Mouse (Mus musculus): ENCODE results near the gene Gin1. TPM values are rescaled to one million over a fixed set of nuclear protein-coding genes. Genes with fewer than 3 reads are reported as not detected.
A peak's percentile ranks its signal among the peaks of the same experiment; 100 is the strongest.
"Not testable (repeated sequence)": the region's sequence is repeated elsewhere in the genome, so short reads cannot be mapped to it uniquely, and the experiment has no call there.

Gene Gin1
- polyA plus RNA-seq, 1 experiment from 2014 or later = 14.0 TPM

DNA sequence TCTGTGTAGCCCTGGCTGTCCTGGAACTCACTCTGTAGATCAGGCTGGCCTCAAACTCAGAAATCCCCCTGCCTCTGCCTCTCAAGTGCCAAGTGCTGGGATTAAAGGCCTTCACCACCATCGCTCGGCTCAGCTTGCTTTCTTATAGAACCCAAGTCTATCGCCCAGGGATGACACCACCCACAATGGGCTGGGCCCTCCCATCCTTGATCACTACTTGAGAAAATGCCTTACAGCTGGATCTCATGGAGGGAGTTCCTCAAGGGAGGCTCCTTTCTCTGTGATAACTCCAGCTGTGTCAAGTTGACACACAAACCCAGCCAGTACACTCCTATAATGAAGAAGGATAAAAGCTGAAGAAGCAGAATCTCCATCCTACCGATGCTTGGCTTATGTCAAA lies 4.3 kb upstream of the Gin1 start:
- H3K36me3 ChIP-seq; H3K9ac ChIP-seq; ATAC-seq (ENCODE audit: extremely low read depth, insufficient number of reproducible peaks, low FRiP score, low TSS enrichment); H3K4me3 ChIP-seq; H3K27me3 ChIP-seq (replicated peaks); H3K27ac ChIP-seq (replicated peaks); H3K4me2 ChIP-seq; H3K9me3 ChIP-seq: not testable (repeated sequence)
- 71% methylated on average over 4 of the region's 4 CpGs for WGBS
- peaks cover 29% of the 10 kb centered on the region for H3K4me1 ChIP-seq

DNA sequence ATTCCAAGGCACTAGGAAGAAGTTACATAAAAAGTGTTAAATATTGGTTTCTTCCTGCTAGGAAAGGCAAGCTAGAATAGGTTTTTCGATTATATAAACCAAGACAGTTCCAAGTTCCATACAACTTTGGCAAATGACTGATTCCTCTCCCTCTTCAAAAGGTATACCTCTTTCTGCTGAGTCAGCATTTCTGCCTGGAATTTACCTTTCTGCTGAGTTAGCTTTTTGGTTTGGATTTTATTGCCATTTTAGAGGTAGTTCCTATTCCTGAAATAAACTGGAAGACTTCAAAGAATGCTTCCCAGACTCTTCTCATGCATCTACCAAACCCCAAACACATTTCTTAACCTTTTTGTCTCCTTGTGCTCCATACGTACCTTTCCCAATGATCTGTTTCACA lies 1.9 kb upstream of the Gin1 start:
- H3K4me3 ChIP-seq = peak overlapping the region; percentile 90
- H3K36me3 ChIP-seq = peaks cover 6% of the 10 kb centered on the region; the same call in 1 of the 2 replicates
- no peak overlapping the region for H3K27ac ChIP-seq (replicated peaks)
- H3K27me3 ChIP-seq (replicated peaks) = no peaks in the 10 kb centered on the region
- H3K4me2 ChIP-seq = peak overlapping the region; percentile 71
- peaks cover 31% of the 10 kb centered on the region for H3K4me1 ChIP-seq
- 68% methylated on average over 2 of the region's 2 CpGs for WGBS
- no peaks in the 10 kb centered on the region for H3K9me3 ChIP-seq
- ATAC-seq (ENCODE audit: extremely low read depth, insufficient number of reproducible peaks, low FRiP score, low TSS enrichment) = no peak
- peak overlapping the region; percentile 4; the same call in 1 of the 2 replicates for H3K9ac ChIP-seq

DNA sequence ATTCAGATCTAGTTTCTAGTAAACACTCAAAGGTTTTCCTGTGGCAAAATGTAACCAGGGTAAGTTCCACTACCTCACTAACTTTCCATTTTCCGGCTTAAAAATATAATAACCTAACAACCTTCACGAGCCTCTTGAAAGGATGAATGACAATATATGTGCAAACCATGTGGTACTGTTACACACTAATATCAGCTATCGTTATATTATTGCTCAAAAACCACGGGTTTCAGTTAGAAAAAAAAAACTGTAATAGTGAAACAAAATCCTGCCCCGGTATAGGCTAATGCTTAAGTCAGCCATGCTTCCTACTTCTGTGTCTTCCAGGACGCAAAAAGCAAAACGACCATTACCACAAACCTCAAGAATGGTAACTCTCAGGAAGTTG lies 1.1 kb upstream of the Gin1 start:
- peaks cover 31% of the 10 kb centered on the region for H3K4me1 ChIP-seq
- peak overlapping the region; percentile 95 for H3K9ac ChIP-seq
- H3K27me3 ChIP-seq (replicated peaks) = no peaks in the 10 kb centered on the region
- ATAC-seq (ENCODE audit: extremely low read depth, insufficient number of reproducible peaks, low FRiP score, low TSS enrichment) = no peak
- WGBS = 8% methylated on average over 7 of the region's 7 CpGs
- peak overlapping the region; percentile 94 for H3K27ac ChIP-seq (replicated peaks)
- H3K36me3 ChIP-seq = peaks cover 3% of the 10 kb centered on the region; the same call in 1 of the 2 replicates
- H3K9me3 ChIP-seq = no peaks in the 10 kb centered on the region
- H3K4me2 ChIP-seq = peak overlapping the region; percentile 71
- H3K4me3 ChIP-seq = peak overlapping the region; percentile 90

DNA sequence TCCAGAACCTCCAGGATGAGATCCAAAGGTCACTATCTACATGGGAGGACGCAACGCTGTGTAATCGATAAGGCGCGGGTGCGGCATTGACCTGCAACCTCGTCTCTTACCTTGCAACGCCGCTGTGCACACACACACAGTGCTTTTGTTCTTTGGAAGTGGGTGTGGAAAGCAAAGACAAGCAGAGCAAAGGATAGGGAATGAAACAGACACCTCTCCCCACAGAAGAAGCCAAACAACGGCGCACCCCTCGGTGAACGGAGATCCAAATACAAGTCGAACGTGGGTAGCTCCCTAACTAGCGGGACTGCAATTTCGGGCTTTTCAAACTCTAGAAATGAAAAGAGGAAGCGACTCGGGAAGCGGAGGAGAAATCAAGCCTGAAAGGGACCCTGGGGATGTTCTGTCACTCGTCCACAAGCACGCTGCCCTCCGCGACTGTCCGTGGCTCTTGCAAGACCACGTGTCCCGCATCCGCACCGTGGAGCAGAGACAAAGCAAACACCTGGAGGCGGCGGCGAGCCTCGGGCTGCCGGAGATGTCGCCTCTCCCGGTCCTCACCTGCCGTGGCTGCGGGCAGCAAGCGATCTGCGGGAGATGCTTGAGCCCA lies 573 bp upstream of the Gin1 start:
- Histone ChIP-seq H3K9me3 (no peaks in the 10 kb centered on the region), H3K36me3 (no peaks in the 10 kb centered on the region), H3K27me3 (replicated peaks) (no peaks in the 10 kb centered on the region), H3K27ac (replicated peaks) (peak overlapping the region; percentile 94), H3K9ac (peak overlapping the region; percentile 95), H3K4me3 (peak overlapping the region; percentile 90), H3K4me2 (peak overlapping the region; percentile 71), H3K4me1 (peaks cover 31% of the 10 kb centered on the region)
- ATAC-seq (ENCODE audit: extremely low read depth, insufficient number of reproducible peaks, low FRiP score, low TSS enrichment) = peak; percentile 28; the same call in 1 of the 2 replicates
- WGBS = under 1% methylated on average over 40 of the region's 40 CpGs

DNA sequence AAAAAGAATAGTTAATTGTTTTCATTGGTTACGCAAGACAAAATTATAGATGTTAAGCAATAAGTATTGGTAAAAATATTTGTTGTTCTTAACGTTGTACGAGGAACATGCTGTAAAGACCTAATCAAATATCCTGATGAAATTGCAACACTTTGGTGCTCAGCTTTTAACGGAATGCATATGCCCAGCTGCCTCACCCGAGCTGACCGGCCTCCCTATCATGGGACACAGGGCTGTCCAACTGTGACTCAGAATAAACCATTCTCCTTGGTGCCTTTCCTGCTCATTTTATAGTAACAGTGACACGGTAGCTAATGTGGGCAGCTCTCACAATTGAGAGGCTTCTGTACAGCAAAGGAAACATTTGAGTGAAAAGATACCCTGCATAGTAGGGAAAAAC lies 1.1 kb downstream of the Gin1 start:
- Histone ChIP-seq H3K9me3 (no peaks in the 10 kb centered on the region), H3K27ac (replicated peaks) (peak overlapping the region; percentile 53; the same call in 1 of the 2 replicates), H3K4me1 (peaks cover 28% of the 10 kb centered on the region), H3K36me3 (peaks cover 5% of the 10 kb centered on the region; the same call in 1 of the 2 replicates), H3K9ac (peak overlapping the region; percentile 62; the same call in 1 of the 2 replicates), H3K4me2 (peak overlapping the region; percentile 71), H3K27me3 (replicated peaks) (no peaks in the 10 kb centered on the region), H3K4me3 (peak overlapping the region; percentile 90)
- no peak for ATAC-seq (ENCODE audit: extremely low read depth, insufficient number of reproducible peaks, low FRiP score, low TSS enrichment)
- 49% methylated on average over 7 of the region's 7 CpGs for WGBS

DNA sequence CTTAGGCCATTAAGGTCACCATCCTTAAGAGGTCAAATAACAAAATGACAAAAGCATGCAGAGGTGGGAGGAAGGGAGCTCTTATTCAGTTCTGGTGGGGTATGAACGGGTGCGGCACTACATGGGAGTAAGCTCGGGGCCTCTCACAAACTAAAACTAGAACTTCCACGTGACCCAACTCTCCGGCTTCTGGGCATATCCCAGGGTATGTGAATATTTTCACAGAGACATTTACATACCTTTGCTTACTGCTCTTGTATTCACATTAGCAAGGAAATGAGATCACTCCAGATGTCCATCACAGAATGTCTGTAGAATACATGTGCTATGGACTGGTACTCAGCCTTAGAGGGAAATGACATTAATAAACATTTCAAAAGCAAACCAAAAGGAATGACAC lies 1.8 kb downstream of the Gin1 start:
- no peak for ATAC-seq (ENCODE audit: extremely low read depth, insufficient number of reproducible peaks, low FRiP score, low TSS enrichment)
- 90% methylated on average over 5 of the region's 5 CpGs for WGBS
- H3K9ac ChIP-seq = no peak overlapping the region
- H3K4me2 ChIP-seq = peak overlapping the region; percentile 71; the same call in 1 of the 2 replicates
- H3K4me3 ChIP-seq = no peak overlapping the region
- H3K36me3 ChIP-seq = peaks cover 11% of the 10 kb centered on the region; the same call in 1 of the 2 replicates
- H3K27me3 ChIP-seq (replicated peaks) = no peaks in the 10 kb centered on the region
- H3K9me3 ChIP-seq = no peaks in the 10 kb centered on the region
- H3K4me1 ChIP-seq = peaks cover 28% of the 10 kb centered on the region
- H3K27ac ChIP-seq (replicated peaks) = no peak overlapping the region

DNA sequence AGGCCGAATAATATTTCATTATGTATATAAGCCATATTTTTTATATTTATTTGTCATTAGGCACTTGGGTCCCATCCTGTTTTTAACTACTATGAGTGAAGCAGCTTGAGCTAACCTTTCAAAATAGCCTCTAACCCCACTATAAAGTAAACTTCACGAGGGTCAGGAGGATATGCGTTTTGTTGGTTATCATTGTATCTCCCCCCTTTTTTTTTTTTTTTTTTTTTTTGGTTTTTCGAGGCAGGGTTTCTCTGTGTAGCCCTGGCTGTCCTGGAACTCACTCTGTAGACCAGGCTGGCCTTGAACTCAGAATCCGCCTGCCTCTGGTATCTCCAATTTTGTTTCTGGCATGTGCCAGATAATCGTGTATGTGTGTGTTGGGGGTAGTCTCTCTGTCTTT lies 3.4 kb downstream of the Gin1 start:
- H3K4me1 ChIP-seq = peaks cover 14% of the 10 kb centered on the region
- H3K36me3 ChIP-seq = peaks cover 16% of the 10 kb centered on the region; the same call in 1 of the 2 replicates
- no peaks in the 10 kb centered on the region for H3K9me3 ChIP-seq
- H3K4me2 ChIP-seq = no peak overlapping the region
- H3K9ac ChIP-seq = no peak overlapping the region
- H3K4me3 ChIP-seq = no peak overlapping the region
- WGBS = 86% methylated on average over 6 of the region's 6 CpGs
- no peak overlapping the region for H3K27ac ChIP-seq (replicated peaks)
- ATAC-seq (ENCODE audit: extremely low read depth, insufficient number of reproducible peaks, low FRiP score, low TSS enrichment) = no peak
- no peaks in the 10 kb centered on the region for H3K27me3 ChIP-seq (replicated peaks)

DNA sequence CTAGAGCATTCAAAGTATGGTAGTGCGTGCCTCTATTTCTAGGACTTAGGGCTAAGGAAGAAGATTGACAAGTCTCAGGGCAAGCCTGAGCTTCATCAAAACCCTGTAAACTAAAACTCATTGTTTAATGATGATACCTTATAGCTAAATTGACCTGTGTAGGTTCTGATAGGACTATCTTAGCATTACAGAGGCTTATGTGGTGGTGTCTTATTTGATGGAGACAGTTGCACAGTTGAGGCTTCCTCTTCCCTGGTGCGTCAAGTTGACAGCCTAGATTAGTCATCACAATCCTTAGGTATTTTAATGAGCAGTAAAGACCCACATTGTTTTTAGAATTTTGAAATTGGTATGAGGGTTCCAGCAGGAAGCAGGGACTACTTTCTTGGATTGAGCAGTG lies 4.0 kb downstream of the Gin1 start:
- no peak for ATAC-seq (ENCODE audit: extremely low read depth, insufficient number of reproducible peaks, low FRiP score, low TSS enrichment)
- Histone ChIP-seq H3K4me2 (no peak overlapping the region), H3K27me3 (replicated peaks) (no peaks in the 10 kb centered on the region), H3K9ac (no peak overlapping the region), H3K27ac (replicated peaks) (no peak overlapping the region), H3K4me1 (peaks cover 9% of the 10 kb centered on the region), H3K4me3 (no peak overlapping the region), H3K9me3 (no peaks in the 10 kb centered on the region), H3K36me3 (peaks cover 16% of the 10 kb centered on the region; the same call in 1 of the 2 replicates)
- 94% methylated on average over 2 of the region's 2 CpGs for WGBS

DNA sequence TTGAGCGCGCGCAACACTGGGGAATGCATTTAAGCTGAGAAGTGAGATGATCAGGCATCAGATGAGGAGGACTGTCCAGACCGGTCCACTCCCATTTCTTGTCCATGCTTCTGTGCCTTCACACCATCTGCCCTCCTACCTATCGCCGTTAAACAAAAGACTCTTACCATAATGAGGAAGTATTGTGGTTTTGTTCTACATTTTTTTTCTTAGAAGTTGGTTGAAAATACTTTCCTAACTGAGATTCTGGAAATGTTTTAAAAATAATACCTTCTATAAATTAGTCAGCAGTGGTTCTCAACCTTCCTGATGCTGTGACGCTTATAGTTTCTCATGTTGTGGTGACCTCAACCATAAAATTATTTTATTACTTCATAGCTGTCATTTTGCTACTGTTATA lies 11.7 kb downstream of the Gin1 start:
- H3K27ac ChIP-seq (replicated peaks) = no peak overlapping the region
- no peak overlapping the region for H3K9ac ChIP-seq
- H3K4me2 ChIP-seq = no peak overlapping the region
- peaks cover 13% of the 10 kb centered on the region for H3K36me3 ChIP-seq
- no peak for ATAC-seq (ENCODE audit: extremely low read depth, insufficient number of reproducible peaks, low FRiP score, low TSS enrichment)
- H3K4me1 ChIP-seq = no peaks in the 10 kb centered on the region
- 94% methylated on average over 7 of the region's 7 CpGs for WGBS
- no peaks in the 10 kb centered on the region for H3K9me3 ChIP-seq
- H3K4me3 ChIP-seq = no peak overlapping the region
- no peaks in the 10 kb centered on the region for H3K27me3 ChIP-seq (replicated peaks)

DNA sequence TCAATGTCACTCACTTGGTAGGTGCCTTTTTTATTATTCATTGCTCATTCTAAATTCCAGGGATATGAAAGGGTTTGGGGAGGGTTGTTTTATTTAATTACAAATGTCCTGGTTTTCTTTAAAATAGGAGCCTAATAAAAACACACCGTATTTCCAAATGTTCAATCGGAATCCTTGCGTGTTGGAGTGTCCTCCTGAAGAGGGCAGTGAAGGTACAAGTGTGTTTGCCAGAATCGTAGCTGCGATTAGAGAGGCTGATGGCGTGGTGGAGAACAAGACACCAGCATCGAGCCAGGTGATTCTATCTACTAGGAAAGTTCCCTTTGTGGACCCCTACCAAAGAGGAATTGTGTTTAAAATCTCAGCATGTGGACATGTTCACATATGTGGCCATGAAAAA lies 15.0 kb downstream of the Gin1 start:
- peaks cover 11% of the 10 kb centered on the region for H3K4me1 ChIP-seq
- no peaks in the 10 kb centered on the region for H3K27me3 ChIP-seq (replicated peaks)
- no peak overlapping the region for H3K27ac ChIP-seq (replicated peaks)
- no peak overlapping the region for H3K9ac ChIP-seq
- peaks cover 7% of the 10 kb centered on the region for H3K36me3 ChIP-seq
- WGBS = 62% methylated on average over 7 of the region's 7 CpGs
- no peak overlapping the region for H3K4me3 ChIP-seq
- no peak for ATAC-seq (ENCODE audit: extremely low read depth, insufficient number of reproducible peaks, low FRiP score, low TSS enrichment)
- no peak overlapping the region for H3K4me2 ChIP-seq
- H3K9me3 ChIP-seq = no peaks in the 10 kb centered on the region

DNA sequence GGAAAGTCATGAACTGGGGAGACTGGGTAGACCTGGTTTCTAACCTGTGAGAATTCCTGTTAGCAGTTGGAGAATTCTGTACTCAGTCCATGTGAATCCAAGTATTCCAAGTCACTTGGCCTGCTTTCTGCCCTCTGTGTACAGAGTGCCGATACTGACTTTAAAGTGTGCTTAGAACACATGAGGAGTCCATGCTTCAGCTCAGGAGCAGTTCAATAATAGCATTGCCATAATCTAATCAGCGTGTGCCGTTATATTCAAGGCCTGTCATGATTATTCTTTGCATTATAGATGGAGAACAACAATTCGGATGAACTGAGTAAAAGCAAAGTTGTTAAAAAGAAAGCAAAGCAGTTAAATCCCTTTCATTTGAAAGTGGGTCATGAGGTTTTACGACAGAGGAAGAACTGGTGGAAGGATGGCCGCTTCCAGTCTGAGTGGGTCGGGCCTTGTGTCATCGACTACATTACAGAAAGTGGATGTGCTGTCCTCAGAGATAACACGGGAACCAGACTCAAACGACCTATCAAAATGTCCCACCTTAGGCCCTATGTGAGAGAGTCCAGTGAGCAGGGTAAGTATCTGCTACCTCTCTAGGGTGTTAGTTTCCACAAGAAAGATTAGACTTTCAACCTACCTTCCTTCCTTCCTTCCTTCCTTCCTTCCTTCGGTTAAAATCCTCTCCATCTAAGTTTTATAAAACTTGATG lies 15.9 kb downstream of the Gin1 start:
- H3K9ac ChIP-seq = no peak overlapping the region
- H3K27me3 ChIP-seq (replicated peaks) = no peaks in the 10 kb centered on the region
- 73% methylated on average over 11 of the region's 11 CpGs for WGBS
- peaks cover 7% of the 10 kb centered on the region for H3K36me3 ChIP-seq
- no peak overlapping the region for H3K4me3 ChIP-seq
- H3K27ac ChIP-seq (replicated peaks) = no peak overlapping the region
- peaks cover 11% of the 10 kb centered on the region for H3K4me1 ChIP-seq
- H3K9me3 ChIP-seq = no peaks in the 10 kb centered on the region
- no peak for ATAC-seq (ENCODE audit: extremely low read depth, insufficient number of reproducible peaks, low FRiP score, low TSS enrichment)
- no peak overlapping the region for H3K4me2 ChIP-seq
